Mouse (Mus musculus): Measurements from ENCODE around the gene Bco1.

DNA sequence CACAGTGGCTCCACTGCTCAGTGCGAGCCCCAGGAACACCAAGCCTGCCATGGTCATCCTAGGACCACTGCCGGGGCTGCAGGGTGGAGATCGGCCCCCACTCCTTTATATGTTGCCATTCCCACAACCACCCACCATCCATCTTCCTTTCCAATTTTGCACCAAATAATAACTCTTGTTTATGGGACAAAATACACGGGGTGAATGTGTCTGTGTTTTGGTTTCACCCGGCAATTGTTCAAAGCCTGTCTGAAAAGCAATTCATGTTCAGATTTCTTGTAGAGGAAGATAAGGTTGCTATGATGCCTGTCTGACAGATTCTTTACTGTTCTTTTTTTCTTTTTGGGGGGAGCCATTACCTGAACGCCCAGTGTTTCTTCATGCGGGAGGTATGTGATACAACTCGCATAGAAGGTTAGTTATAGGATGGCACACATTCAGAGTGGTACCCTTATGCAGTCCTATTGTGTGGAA lies 13.2 kb upstream of the Bco1 start, which contains the start of gene Pkd1l2:
- TF ChIP-seq CTCF (IDR thresholded peaks at IDR 0.05; ENCODE audit: borderline replicate concordance, insufficient read depth, low read length) (no peak), POLR2A (IDR thresholded peaks at IDR 0.05; ENCODE audit: low read depth, low read length) (no peak)

Measured in embryonic fibroblast, embryonic 13.5 days (primary cell).